Mouse (Mus musculus) small intestine, adult 2 months (tissue): Measurements from ENCODE around the gene Tnfsf11.

Experiments used
- CTCF ChIP-seq: fragments of 200-500 bp; IDR thresholded peaks from 2 replicates; pipeline ENCODE4 v1.5.1; 2012; ENCODE audit warnings: low read depth, mild to moderate bottlenecking, control low read depth, inconsistent platforms, low read length, moderate library complexity, mixed read lengths; ENCODE audit not compliant: insufficient replicate concordance, insufficient read length; ENCODE audit errors: extremely low read depth
- POLR2A ChIP-seq: fragments of 200-500 bp; IDR thresholded peaks from 2 replicates; pipeline ENCODE4 v1.6.1; 2012; ENCODE audit warnings: low read depth, mild to moderate bottlenecking, control low read depth, inconsistent platforms, low read length, moderate library complexity

DNA sequence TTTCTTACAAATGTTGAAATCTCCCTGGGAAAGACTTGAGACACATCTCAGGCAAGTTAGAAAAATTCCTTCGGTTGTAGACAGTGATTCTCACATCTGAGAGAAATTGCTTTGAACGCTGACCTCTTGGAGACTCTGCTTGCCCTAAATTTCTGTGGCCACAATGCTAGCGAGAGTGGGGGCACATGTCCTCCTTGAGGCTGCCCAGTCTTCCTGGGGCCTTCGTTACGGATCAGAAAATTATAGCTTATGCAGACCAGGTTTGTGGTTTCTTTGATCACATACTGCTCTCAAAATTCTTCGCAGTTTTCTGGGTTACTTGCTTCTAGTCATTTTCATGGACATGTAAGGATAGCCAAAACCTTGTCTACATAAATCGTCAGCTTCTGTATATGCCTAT is 53.8 kb downstream of the Tnfsf11 start:
- TF ChIP-seq CTCF (no peak), POLR2A (no peak)
